Mouse (Mus musculus): ENCODE results near the gene Gm9903. TPM values are rescaled to one million over a fixed set of nuclear protein-coding genes. Genes with fewer than 3 reads are reported as not detected.

Gene Gm9903
- 0.85 TPM in 2 replicates for polyA plus RNA-seq (2015; fragmentation: Nextera tagmentation; extraction: Ambion mirVana)

DNA sequence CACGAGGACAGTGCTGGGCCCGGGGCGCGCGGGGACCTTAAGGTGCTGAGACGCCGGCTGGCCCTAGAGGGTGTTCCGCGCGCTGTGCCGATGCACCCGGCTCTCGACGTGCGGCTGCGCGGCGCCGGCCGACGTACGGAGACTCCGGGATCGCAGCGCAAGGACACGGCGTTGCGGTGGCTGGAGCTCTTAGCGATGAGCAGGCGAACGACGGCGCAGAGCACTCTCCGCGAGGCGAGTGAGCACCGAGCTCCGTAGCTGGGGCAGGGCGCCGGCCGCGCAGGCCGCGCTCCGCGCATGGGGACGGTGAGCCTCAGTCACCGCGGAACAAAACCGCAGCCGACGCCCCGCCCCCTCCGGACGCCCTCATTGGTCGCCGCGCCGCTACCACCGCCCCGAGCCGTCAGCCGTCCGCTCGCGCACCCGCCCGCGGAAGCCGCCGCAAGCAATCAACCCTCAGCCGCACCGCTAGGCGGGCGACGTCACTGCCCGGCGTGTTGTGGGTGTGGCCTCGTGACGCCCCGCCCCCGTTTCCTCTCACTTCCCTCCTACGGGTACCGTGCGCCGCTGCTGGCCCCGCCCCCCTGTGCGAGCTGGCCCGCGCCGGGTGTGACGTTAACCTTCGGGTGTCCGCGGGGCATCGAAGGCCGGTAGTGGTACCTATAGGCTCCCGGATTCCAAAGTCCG is at the start of gene Gm9903, which contains the start of gene Fam53a:
Gm9903 (plus strand) TSS at position 625 of the 687 bp plus-strand sequence.
Fam53a (minus strand) TSS at position 335 of the 687 bp plus-strand sequence.
- peak within 1 kb of the TSS; percentile 88 for H3K27ac ChIP-seq
- under 1% methylated on average over 96 of the region's 99 CpGs for WGBS
- peak within 1 kb of the TSS; percentile 96 for H3K4me2 ChIP-seq (replicated peaks)
- peak within 1 kb of the TSS; percentile 84 for H3K9ac ChIP-seq (replicated peaks)
- H3K9me3 ChIP-seq: no peaks in the 10 kb centered on the region
- H3K4me3 ChIP-seq (replicated peaks): peak within 1 kb of the TSS; percentile 85
- peaks cover 23% of the 10 kb centered on the region for H3K4me1 ChIP-seq (replicated peaks)
- H3K27me3 ChIP-seq: no peaks in the 10 kb centered on the region
- peaks cover under 1% of the 10 kb centered on the region; the same call in 1 of the 2 replicates for H3K36me3 ChIP-seq
- ATAC-seq: peak; percentile 97

- H3K4me1 ChIP-seq (replicated peaks): no peaks in the 10 kb centered on the region
- no peak overlapping the region for H3K4me2 ChIP-seq (replicated peaks)
- H3K9ac ChIP-seq (replicated peaks): no peak overlapping the region
- no peaks in the 10 kb centered on the region for H3K36me3 ChIP-seq
- H3K27ac ChIP-seq: no peak overlapping the region
- WGBS: 90% methylated on average over 1 of the region's 1 CpGs
- H3K9me3 ChIP-seq: no peaks in the 10 kb centered on the region
- ATAC-seq: no peak
- H3K27me3 ChIP-seq: no peaks in the 10 kb centered on the region
- H3K4me3 ChIP-seq (replicated peaks): no peak overlapping the region
Measured at GRCm38 (mm10) chr5:33580336-33580735, 49.4 kb upstream of the Gm9903 start.

DNA sequence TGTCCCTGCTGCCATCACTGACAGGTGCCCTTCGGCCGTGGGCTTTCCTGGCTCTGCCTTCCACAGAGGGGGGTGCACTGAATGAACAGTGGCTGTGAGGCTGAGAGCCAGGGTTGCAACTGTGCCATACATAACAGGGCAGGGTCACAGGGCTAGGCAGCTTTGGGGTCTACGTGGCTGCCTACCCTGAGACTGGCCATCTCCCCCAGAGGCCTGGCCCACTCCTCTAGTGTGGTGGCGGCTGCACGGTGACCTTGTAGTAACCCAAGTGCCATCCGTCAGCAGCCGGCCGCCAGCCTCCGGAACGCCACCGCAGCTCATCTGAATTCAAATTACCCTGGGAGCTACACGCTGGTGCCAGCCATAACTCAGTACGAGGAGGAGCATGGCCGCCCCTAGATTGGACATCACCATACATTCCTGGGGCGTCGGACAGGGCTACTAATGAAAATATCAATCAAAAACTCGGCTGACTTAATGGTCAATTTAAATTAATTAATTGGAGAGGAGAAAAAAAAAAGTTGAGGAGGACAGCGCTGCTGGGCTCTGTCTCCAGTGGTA is 42.1 kb upstream of the Gm9903 start:
- no peak overlapping the region for H3K27ac ChIP-seq
- 0 out of 2 replicates have a peak, but pooled peaks cover 2% of the 10 kb centered on the region for H3K27me3 ChIP-seq
- H3K4me3 ChIP-seq (replicated peaks): no peak overlapping the region
- H3K9me3 ChIP-seq: no peaks in the 10 kb centered on the region
- no peak for ATAC-seq
- H3K9ac ChIP-seq (replicated peaks): no peak overlapping the region
- 79% methylated on average over 18 of the region's 18 CpGs for WGBS
- H3K4me2 ChIP-seq (replicated peaks): no peak overlapping the region
- no peaks in the 10 kb centered on the region for H3K36me3 ChIP-seq
- H3K4me1 ChIP-seq (replicated peaks): no peaks in the 10 kb centered on the region

- Histone ChIP-seq H3K9me3 (no peaks in the 10 kb centered on the region), H3K36me3 (no peaks in the 10 kb centered on the region), H3K4me3 (replicated peaks) (no peak overlapping the region), H3K9ac (replicated peaks) (no peak overlapping the region), H3K4me1 (replicated peaks) (no peaks in the 10 kb centered on the region), H3K4me2 (replicated peaks) (no peak overlapping the region), H3K27ac (no peak overlapping the region), H3K27me3 (0 out of 2 replicates have a peak, but pooled peaks cover 2% of the 10 kb centered on the region)
- ATAC-seq: no peak
- 85% methylated on average over 3 of the region's 3 CpGs for WGBS
Measured at GRCm38 (mm10) chr5:33588066-33588465, 41.7 kb upstream of the Gm9903 start.

- no peak overlapping the region for H3K27ac ChIP-seq
- H3K4me3 ChIP-seq (replicated peaks): no peak overlapping the region
- no peak overlapping the region; the same call in 1 of the 2 replicates for H3K9ac ChIP-seq (replicated peaks)
- H3K9me3 ChIP-seq: no peaks in the 10 kb centered on the region
- H3K4me2 ChIP-seq (replicated peaks): no peak overlapping the region
- H3K36me3 ChIP-seq: no peaks in the 10 kb centered on the region
- H3K27me3 ChIP-seq: 0 out of 2 replicates have a peak, but pooled peaks cover 2% of the 10 kb centered on the region
- no peaks in the 10 kb centered on the region for H3K4me1 ChIP-seq (replicated peaks)
- 67% methylated on average over 5 of the region's 5 CpGs for WGBS
- peak; percentile 85 for ATAC-seq
Measured at GRCm38 (mm10) chr5:33589221-33589888, 40.4 kb upstream of the Gm9903 start.

DNA sequence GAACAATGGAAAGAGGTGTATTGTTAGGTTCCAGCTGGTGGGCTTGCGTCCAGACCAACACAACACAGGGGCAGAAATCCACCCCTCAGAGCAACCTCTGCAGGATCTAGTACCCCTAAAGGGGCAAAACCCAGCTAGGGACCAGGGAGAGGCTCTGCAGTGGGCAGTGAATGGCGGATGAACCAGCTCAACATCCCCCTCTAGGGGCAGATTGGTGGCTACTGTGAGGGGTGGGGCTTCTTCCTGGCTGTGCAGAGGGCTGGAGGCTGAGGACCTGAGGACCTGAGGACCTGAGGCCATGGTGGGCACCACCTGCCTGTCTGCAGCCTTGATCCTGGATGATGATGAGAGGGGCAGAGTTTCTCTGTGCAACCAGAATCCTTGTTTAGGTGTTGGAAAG is 36.1 kb upstream of the Gm9903 start:
- Histone ChIP-seq H3K4me1 (replicated peaks) (no peaks in the 10 kb centered on the region), H3K9ac (replicated peaks) (no peak overlapping the region), H3K4me3 (replicated peaks) (no peak overlapping the region), H3K9me3 (no peaks in the 10 kb centered on the region), H3K27ac (no peak overlapping the region), H3K36me3 (no peaks in the 10 kb centered on the region), H3K27me3 (no peaks in the 10 kb centered on the region), H3K4me2 (replicated peaks) (no peak overlapping the region)
- 35% methylated on average over 2 of the region's 2 CpGs for WGBS
- ATAC-seq: no peak

GRCm38 (mm10) chr5:33605314-33605713 is 24.4 kb upstream of the Gm9903 start:
- ATAC-seq: no peak
- WGBS: 90% methylated on average over 5 of the region's 5 CpGs
- H3K27me3 ChIP-seq: no peaks in the 10 kb centered on the region
- H3K36me3 ChIP-seq: peaks cover 60% of the 10 kb centered on the region
- no peaks in the 10 kb centered on the region for H3K4me1 ChIP-seq (replicated peaks)
- no peak overlapping the region for H3K27ac ChIP-seq
- no peaks in the 10 kb centered on the region for H3K9me3 ChIP-seq
- H3K4me3 ChIP-seq (replicated peaks): no peak overlapping the region
- H3K4me2 ChIP-seq (replicated peaks): no peak overlapping the region
- no peak overlapping the region for H3K9ac ChIP-seq (replicated peaks)

DNA sequence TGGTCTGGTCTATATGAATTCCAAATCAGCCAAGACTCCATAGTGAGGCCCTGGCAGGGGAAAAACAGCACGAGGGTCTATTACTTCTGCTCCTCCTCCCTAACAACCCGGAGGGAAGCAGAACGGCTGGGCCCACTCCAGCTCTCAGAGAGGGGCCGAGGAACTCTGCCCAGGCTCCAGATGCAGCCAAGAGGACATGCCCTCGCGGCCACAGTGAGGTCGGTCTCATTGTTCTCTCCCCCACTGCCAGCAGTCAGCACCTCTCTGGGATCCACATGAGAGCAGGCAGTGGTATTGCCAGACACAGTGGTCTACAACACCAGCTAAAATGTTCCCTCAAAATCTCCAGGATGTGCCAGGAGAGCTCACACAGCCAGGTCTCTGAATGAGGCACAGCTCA is 23.1 kb upstream of the Gm9903 start:
- Histone ChIP-seq H3K27me3 (no peaks in the 10 kb centered on the region), H3K4me3 (replicated peaks) (no peak overlapping the region), H3K4me1 (replicated peaks) (no peaks in the 10 kb centered on the region), H3K9me3 (no peaks in the 10 kb centered on the region), H3K4me2 (replicated peaks) (no peak overlapping the region), H3K9ac (replicated peaks) (no peak overlapping the region), H3K36me3 (peaks cover 50% of the 10 kb centered on the region), H3K27ac (no peak overlapping the region)
- WGBS: 86% methylated on average over 7 of the region's 7 CpGs
- ATAC-seq: no peak

DNA sequence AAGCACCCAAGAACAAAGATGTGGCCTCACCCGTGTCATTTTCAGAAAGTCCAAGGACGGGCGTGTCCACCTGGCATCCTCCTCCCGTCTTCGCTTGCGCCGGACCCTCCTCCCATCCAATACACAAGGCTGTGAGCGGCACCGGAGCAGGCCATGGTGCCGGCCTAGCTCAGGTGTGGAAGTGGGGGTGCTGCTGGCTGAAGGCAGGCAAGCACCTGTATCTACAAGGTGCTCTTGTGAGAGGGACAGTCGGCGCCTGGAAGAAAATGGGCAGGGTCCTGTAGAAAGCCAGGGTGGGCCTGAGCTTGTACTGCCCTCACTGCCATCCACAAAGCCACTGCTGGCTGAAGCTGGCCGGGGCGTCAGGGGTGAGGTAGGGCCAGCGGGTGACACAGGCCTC is 22.3 kb upstream of the Gm9903 start:
- H3K36me3 ChIP-seq: peaks cover 56% of the 10 kb centered on the region
- WGBS: 97% methylated on average over 15 of the region's 15 CpGs

GRCm38 (mm10) chr5:33609226-33609625 is 20.5 kb upstream of the Gm9903 start:
- no peak for ATAC-seq
- WGBS: 94% methylated on average over 1 of the region's 1 CpGs
- H3K27me3 ChIP-seq: no peaks in the 10 kb centered on the region
- no peak overlapping the region for H3K4me2 ChIP-seq (replicated peaks)
- H3K27ac ChIP-seq: no peak overlapping the region
- H3K9me3 ChIP-seq: no peaks in the 10 kb centered on the region
- H3K4me1 ChIP-seq (replicated peaks): no peaks in the 10 kb centered on the region
- peaks cover 64% of the 10 kb centered on the region for H3K36me3 ChIP-seq
- H3K9ac ChIP-seq (replicated peaks): no peak overlapping the region
- no peak overlapping the region for H3K4me3 ChIP-seq (replicated peaks)

More for the DNA sequence above, 22.3 kb upstream of the Gm9903 start:
- Histone ChIP-seq H3K4me1 (replicated peaks) (no peaks in the 10 kb centered on the region), H3K9ac (replicated peaks) (no peak overlapping the region), H3K4me3 (replicated peaks) (no peak overlapping the region), H3K27ac (no peak overlapping the region), H3K4me2 (replicated peaks) (no peak overlapping the region), H3K9me3 (no peaks in the 10 kb centered on the region), H3K27me3 (no peaks in the 10 kb centered on the region)
- no peak for ATAC-seq

- WGBS: 94% methylated on average over 1 of the region's 1 CpGs
- Histone ChIP-seq H3K4me1 (replicated peaks) (no peaks in the 10 kb centered on the region), H3K27me3 (no peaks in the 10 kb centered on the region), H3K4me2 (replicated peaks) (no peak overlapping the region), H3K4me3 (replicated peaks) (no peak overlapping the region), H3K9ac (replicated peaks) (no peak overlapping the region), H3K27ac (no peak overlapping the region), H3K9me3 (no peaks in the 10 kb centered on the region), H3K36me3 (peaks cover 48% of the 10 kb centered on the region)
- no peak for ATAC-seq
Measured at GRCm38 (mm10) chr5:33611795-33612194, 17.9 kb upstream of the Gm9903 start.

- no peaks in the 10 kb centered on the region for H3K9me3 ChIP-seq
- no peak overlapping the region for H3K27ac ChIP-seq
- H3K4me1 ChIP-seq (replicated peaks): no peaks in the 10 kb centered on the region
- no peaks in the 10 kb centered on the region for H3K27me3 ChIP-seq
- 93% methylated on average over 6 of the region's 6 CpGs for WGBS
- no peak overlapping the region for H3K4me3 ChIP-seq (replicated peaks)
- H3K36me3 ChIP-seq: peaks cover 25% of the 10 kb centered on the region
- no peak for ATAC-seq
- no peak overlapping the region for H3K4me2 ChIP-seq (replicated peaks)
- H3K9ac ChIP-seq (replicated peaks): no peak overlapping the region
Measured at GRCm38 (mm10) chr5:33614391-33614790, 15.3 kb upstream of the Gm9903 start.

Data from midbrain, embryonic 13.5 days (tissue).